Mouse (Mus musculus) forebrain, postnatal 0 days (tissue): Measurements from ENCODE around the gene Gm20431. TPM values are rescaled to one million over a fixed set of nuclear protein-coding genes. Genes with fewer than 3 reads are reported as not detected.

ENCODE experiments used
- ATAC-seq: fragments of 200-750 bp; cut with Nextera tagmentation; 2 replicates; pipeline ENCODE4 v1.8.0; 2017; ENCODE audit warnings: mild to moderate bottlenecking, moderate library complexity
- DNase-seq: peaks from one replicate; pipeline ENCODE4 v3.0.0-alpha.2; 2015
- H3K27ac ChIP-seq: fragments of 300-500 bp; sonication (generic); 2 replicates; pipeline ENCODE4 v1.5.1; 2014; ENCODE audit warnings: low read depth, mild to moderate bottlenecking, antibody characterized with exemption, low read length, moderate library complexity, mixed read lengths
- H3K27me3 ChIP-seq: fragments of 300-500 bp; sonication (generic); 2 replicates; pipeline ENCODE4 v1.6.1; 2014; ENCODE audit warnings: mild to moderate bottlenecking, low read length, mixed read lengths; ENCODE audit not compliant: insufficient read depth
- H3K36me3 ChIP-seq: fragments of 300-500 bp; sonication (generic); 2 replicates; pipeline ENCODE4 v1.6.1; 2014; ENCODE audit warnings: mild to moderate bottlenecking, moderate library complexity; ENCODE audit not compliant: insufficient read depth
- H3K4me1 ChIP-seq: fragments of 300-500 bp; sonication (generic); 2 replicates; pipeline ENCODE4 v1.6.1; 2014; ENCODE audit warnings: antibody characterized with exemption; ENCODE audit not compliant: insufficient read depth
- H3K4me2 ChIP-seq: fragments of 300-500 bp; sonication (generic); 2 replicates; pipeline ENCODE4 v1.6.1; 2014; ENCODE audit warnings: low read depth, mild to moderate bottlenecking, moderate library complexity
- H3K4me3 ChIP-seq: fragments of 300-500 bp; sonication (generic); 2 replicates; pipeline ENCODE4 v1.5.1; 2014; ENCODE audit warnings: low read depth, low read length, mixed read lengths
- H3K9ac ChIP-seq: fragments of 300-500 bp; sonication (generic); 2 replicates; pipeline ENCODE4 v1.6.1; 2014; ENCODE audit warnings: mild to moderate bottlenecking
- H3K9me3 ChIP-seq: fragments of 300-500 bp; sonication (generic); 2 replicates; pipeline ENCODE4 v1.6.1; 2016; ENCODE audit warnings: low read length
- CTCF ChIP-seq: sonication (generic); IDR thresholded peaks from 2 replicates; pipeline ENCODE4 v1.5.1; 2016; ENCODE audit warnings: antibody characterized with exemption, control low read depth, low read depth
- WGBS: fragments of 180-500 bp; shearing (Covaris S2); extraction: QIAGEN DNeasy Blood & Tissue Kit; methylation state at CpG from one replicate; pipeline ENCODE4 v1.1.7; 2014; 5-methylcytosine and 5-hydroxymethylcytosine counted together
- polyA plus RNA-seq: library from polyadenylated mRNA; unstranded; fragments of >200 nt; fragmentation: Nextera tagmentation; extraction: Ambion mirVana; gene quantifications from 2 replicates; pipeline ENCODE4 v1.2.1, GENCODE M21; 2015
- total RNA-seq: library from RNA; depleted of rRNA; stranded (reverse); fragments of >200 nt; gene quantifications from 2 replicates; pipeline ENCODE4 v1.2.3, GENCODE M21; 2014

The Gm20431 gene
- total and polyA plus RNA-seq, 2 experiments from 2014 or later = 9.7 TPM; not detected in 1

DNA sequence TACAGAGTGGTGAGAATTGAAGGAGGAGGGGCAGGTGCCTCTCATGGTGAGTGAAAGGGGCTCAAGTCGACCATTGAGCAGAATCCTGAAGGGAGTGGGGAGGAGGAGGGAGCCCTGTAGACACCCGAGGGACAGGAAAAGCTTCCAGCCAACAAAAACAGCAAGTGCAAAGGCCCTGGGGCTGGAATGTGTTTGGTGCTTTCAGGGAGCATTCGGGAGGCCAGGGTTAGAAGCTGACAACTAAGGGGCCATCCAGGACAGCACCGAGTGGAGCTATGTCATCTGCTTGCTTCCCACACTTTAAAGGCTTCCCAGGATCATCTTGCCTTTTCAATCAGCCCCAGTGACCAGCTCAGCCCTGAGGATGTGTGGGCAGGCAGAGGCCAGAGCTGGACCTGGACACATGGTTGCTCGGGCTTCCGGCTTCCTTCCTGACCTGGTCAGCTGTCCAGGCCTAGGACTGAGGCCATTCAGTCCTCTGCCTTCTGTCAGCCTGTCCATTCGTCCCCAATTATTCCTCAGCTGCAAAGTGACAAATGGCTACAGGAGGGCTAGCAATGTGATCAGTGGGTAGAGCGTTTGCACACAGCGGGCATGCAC, 84.0 kb downstream of the Gm20431 start:
- H3K4me2 ChIP-seq = no peak overlapping the region
- H3K27ac ChIP-seq = no peak overlapping the region
- ATAC-seq (no peak), DNase-seq (no peak)
- H3K9ac ChIP-seq = no peak overlapping the region
- H3K27me3 ChIP-seq = no peaks in the 10 kb centered on the region
- no peak for TF ChIP-seq CTCF
- H3K4me1 ChIP-seq = no peaks in the 10 kb centered on the region
- no peak overlapping the region for H3K4me3 ChIP-seq
- no peaks in the 10 kb centered on the region for H3K9me3 ChIP-seq
- no peaks in the 10 kb centered on the region for H3K36me3 ChIP-seq
- WGBS = 68% methylated on average over 9 of the region's 9 CpGs

DNA sequence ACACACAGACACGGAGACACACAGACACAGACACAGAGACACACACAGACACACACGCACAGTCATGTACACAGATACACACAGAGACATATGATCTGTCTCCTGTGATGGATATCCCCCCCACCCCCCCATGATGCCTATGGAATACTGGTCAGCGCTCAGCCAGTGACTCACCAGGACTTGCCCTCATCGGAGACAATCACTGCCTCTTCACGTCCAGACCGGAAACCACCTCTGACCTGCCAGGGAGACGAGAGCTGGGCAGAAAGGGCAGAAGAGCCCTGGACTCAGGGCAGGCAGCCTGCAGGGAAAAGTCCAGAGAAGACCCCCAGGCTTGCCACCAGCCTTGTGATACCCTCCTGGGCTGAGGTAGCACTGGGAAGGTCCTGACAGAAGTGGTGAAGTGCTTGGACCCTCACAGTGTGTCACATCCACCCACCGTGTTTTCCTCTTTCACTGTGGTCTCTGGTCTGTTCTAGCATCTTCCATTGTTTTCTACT, 85.1 kb downstream of the Gm20431 start:
- DNase-seq = no peak
- Histone ChIP-seq H3K4me3 (no peak overlapping the region), H3K4me2 (no peak overlapping the region), H3K27me3 (no peaks in the 10 kb centered on the region), H3K9ac (no peak overlapping the region), H3K27ac (no peak overlapping the region), H3K4me1 (no peaks in the 10 kb centered on the region), H3K36me3 (no peaks in the 10 kb centered on the region), H3K9me3 (no peaks in the 10 kb centered on the region)
- TF ChIP-seq CTCF = no peak
- no peak for ATAC-seq
- 87% methylated on average over 8 of the region's 8 CpGs for WGBS

DNA sequence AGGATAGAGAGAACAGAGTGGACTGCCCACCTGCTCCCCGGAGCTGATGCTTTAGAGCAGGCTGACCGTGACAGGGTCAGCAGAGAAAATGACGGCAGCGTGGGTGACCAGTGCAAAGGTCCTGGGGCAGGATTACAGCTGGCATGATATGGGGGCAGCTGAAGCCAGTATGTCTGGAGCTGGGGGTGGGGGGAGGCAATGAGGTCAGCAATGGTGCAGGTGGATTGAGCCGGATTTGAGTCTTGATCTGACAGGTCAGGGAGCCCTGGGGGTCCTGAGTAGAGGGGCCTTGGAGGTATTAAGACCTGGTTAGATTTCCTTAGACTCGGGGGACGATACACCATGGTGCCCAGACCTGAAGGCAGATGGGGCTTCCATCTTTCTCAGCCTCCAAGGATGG, 85.7 kb downstream of the Gm20431 start:
- Histone ChIP-seq H3K27ac (no peak overlapping the region), H3K4me2 (no peak overlapping the region), H3K4me1 (no peaks in the 10 kb centered on the region), H3K9me3 (no peaks in the 10 kb centered on the region), H3K4me3 (no peak overlapping the region), H3K9ac (no peak overlapping the region), H3K27me3 (no peaks in the 10 kb centered on the region), H3K36me3 (no peaks in the 10 kb centered on the region)
- no peak for DNase-seq
- TF ChIP-seq CTCF = no peak
- 87% methylated on average over 7 of the region's 7 CpGs for WGBS
- no peak for ATAC-seq

DNA sequence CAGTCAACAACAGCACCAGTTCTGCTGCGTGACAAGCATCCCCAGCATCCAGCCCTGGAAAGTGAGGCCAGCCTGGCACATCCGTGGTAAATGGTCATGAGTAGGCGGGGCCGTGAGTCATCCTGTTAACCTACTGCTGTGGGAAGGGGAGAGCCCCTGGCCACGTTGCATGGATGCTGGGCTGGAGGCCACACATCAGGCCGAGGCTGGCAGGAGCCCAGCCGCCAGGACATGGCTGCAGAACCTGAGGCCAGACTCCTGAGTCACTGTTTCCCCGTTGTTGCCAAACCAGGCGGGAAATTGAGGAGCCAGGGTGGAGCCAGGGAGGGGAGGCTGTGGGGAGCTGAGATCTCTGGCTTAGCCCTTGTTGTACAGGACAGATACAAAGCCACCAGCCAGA, 86.5 kb downstream of the Gm20431 start:
- WGBS = 56% methylated on average over 9 of the region's 9 CpGs
- Histone ChIP-seq H3K27ac (no peak overlapping the region), H3K9me3 (no peaks in the 10 kb centered on the region), H3K4me2 (no peak overlapping the region), H3K27me3 (no peaks in the 10 kb centered on the region), H3K4me3 (no peak overlapping the region), H3K4me1 (no peaks in the 10 kb centered on the region), H3K36me3 (no peaks in the 10 kb centered on the region), H3K9ac (no peak overlapping the region)
- ATAC-seq (no peak), DNase-seq (no peak)
- no peak for TF ChIP-seq CTCF

DNA sequence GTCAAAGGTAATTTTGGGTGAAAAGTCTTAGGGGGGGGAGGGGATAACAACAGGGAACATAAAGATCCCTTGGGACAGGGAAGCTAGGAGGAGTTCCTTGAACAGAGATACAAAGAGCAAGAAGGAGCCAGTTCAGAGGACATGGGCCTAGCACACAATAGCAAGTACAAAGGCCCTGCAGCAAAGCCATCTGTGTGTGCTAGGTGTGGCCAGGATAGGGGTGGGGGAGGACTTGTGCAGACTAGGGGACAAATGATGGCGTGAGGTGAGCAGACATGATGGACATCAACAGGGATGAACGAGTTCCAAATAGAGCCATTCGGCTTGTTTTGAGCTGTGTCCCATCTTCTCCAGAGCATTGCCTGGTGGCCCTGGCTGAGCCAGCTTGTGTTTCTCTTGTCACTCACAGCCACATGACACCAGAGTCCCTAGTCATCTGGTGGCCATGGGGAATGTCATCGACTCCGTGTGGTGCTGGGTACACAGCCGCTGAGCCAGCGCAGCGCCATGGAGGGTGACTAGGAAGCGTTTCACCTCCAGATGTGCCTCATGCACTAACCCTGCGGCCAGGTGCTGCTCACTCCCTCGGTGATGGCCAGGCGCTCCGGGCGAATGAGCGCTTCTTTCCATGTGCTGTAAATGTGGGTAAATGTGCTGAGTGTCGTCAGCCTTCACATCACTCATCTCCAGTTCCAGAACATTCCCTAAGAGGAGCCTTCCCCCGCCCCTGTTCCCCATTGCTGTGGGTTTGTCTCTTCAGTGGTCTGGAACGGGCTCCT, 89.7 kb downstream of the Gm20431 start:
- Histone ChIP-seq H3K4me3 (no peak overlapping the region), H3K4me2 (no peak overlapping the region), H3K27ac (no peak overlapping the region), H3K9ac (no peak overlapping the region), H3K27me3 (no peaks in the 10 kb centered on the region), H3K36me3 (no peaks in the 10 kb centered on the region), H3K9me3 (no peaks in the 10 kb centered on the region), H3K4me1 (no peaks in the 10 kb centered on the region)
- no peak for DNase-seq
- WGBS = 89% methylated on average over 18 of the region's 18 CpGs
- ATAC-seq = no peak
- no peak for TF ChIP-seq CTCF

DNA sequence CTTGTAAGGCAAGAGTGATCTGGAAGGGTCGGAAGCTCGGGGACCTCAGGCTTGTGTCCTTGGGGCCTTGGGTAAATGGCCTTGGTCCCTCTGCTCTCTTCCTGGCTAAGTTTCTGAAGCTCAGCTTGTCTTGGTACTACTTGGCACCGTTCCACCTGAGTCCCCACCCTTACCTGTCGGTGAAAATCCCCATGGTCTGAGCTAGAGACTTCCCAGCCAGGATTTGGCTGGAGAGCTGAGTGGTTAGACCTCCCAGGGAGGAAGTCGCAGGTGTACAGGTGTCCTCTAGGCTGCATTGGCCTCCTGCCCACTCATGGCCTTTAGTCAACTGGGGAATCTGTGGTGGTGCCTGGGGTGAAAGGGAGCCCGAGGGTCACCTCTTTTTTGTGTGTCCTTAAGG, 90.5 kb downstream of the Gm20431 start:
- Histone ChIP-seq H3K4me3 (no peak overlapping the region), H3K4me2 (no peak overlapping the region), H3K27ac (no peak overlapping the region), H3K9ac (no peak overlapping the region), H3K4me1 (no peaks in the 10 kb centered on the region), H3K9me3 (no peaks in the 10 kb centered on the region), H3K27me3 (no peaks in the 10 kb centered on the region), H3K36me3 (no peaks in the 10 kb centered on the region)
- no peak for DNase-seq
- ATAC-seq = no peak
- TF ChIP-seq CTCF = no peak
- 94% methylated on average over 6 of the region's 6 CpGs for WGBS

DNA sequence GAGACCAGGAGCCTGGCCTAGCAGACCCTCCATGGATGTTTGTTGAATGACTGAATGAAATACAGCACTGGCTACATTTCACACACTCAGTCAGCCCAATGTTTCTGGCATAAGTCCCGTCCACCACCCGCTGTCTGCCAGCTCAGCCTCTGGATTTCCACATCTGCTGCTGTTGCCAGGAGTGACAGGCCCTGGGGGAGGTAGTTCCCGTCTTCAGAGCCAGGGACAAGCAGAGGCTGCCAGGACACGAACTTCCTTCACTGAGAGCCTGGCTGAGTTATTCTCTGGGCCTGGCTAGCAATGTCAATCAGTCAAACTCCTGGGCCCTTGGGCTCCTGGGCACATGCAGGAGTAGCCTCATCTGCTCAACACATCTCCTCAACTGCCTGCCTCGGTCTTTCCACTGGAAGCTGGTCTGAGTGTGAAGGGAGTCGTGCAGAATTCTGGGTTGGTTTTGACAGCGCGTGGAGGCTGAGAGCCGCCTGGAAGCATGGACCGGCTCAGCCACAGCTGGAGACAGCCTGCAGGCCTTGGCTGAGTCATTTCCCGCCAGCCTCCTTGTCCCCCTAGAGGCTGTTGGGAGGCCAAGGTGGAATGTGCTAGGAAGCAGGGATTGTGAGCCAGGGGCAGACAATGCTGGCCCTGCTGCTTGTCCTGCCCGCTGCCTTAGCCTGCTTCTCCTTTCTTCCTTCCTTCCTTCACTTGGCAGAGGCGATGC, 91.2 kb downstream of the Gm20431 start:
- H3K27ac ChIP-seq = no peak overlapping the region
- no peaks in the 10 kb centered on the region for H3K36me3 ChIP-seq
- no peaks in the 10 kb centered on the region for H3K27me3 ChIP-seq
- ATAC-seq = no peak
- no peak overlapping the region for H3K4me2 ChIP-seq
- H3K4me3 ChIP-seq = no peak overlapping the region
- H3K4me1 ChIP-seq = no peaks in the 10 kb centered on the region
- no peak for DNase-seq
- H3K9me3 ChIP-seq = no peaks in the 10 kb centered on the region
- H3K9ac ChIP-seq = no peak overlapping the region
- no peak for TF ChIP-seq CTCF
- WGBS = 70% methylated on average over 13 of the region's 13 CpGs
